In the genomic region with DNA sequence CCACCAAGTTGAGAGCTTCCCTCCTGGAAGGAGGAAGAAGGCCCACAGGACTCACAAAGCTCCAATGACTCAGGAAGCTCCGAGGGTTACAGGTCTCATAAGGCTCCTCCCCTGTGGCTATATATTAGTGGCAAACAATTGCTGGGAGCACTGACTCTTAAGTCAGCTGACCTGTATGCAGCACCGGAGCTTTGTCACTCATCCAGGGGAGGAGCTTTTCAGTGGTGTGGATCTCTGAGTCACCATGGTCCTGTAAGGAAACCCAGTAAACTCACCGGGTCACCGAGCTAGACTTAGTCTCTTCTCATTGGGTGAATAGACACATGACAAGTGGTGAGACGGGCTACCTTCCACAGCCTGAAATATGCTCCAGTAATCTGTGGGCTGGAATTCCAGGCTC, we compare ENCODE assay signal across 20 mouse cellular contexts. TPM values are rescaled to one million over a fixed set of nuclear protein-coding genes. Genes with fewer than 3 reads are reported as not detected.
DNase-seq lines count a peak whose midpoint lies in the region; ATAC-seq lines count a peak whose summit lies in the region.
"Had no signal": no experiment of that assay in that cellular context is flagged by ENCODE, and none has a peak within 500 bp of the region (broad histone marks: within the 10 kb centered on the region; RNA-seq: fewer than 3 reads in every experiment).

No protein-coding gene starts in this region.

- no peaks in the 10 kb centered on the region for H3K27me3 ChIP-seq in intestine, embryonic 16.5 days (replicated peaks; ENCODE audit: control insufficient read depth, insufficient read depth, low read length)
- H3K27me3 ChIP-seq in kidney, embryonic 16.5 days (ENCODE audit: insufficient read depth, low read length) = no peaks in the 10 kb centered on the region
- H3K27me3 ChIP-seq: embryonic facial prominence, embryonic 15.5 days; forebrain, embryonic 13.5 days; liver, embryonic 13.5 days; lung, embryonic 15.5 days; midbrain, embryonic 13.5 days; neural tube, embryonic 15.5 days had no signal

- WGBS in intestine, embryonic 16.5 days = 59% methylated on average over 5 of the region's 5 CpGs
- WGBS in kidney, embryonic 16.5 days = 55% methylated on average over 5 of the region's 5 CpGs

- peak; percentile 92 for ATAC-seq in intestine, embryonic 16.5 days
- ATAC-seq in kidney, embryonic 16.5 days (ENCODE audit: low FRiP score, low TSS enrichment) = no peak
- ATAC-seq: forebrain, embryonic 13.5 days; midbrain, embryonic 13.5 days had no signal

- H3K4me3 ChIP-seq in intestine, embryonic 16.5 days (ENCODE audit: low read length) = no peak overlapping the region
- no peak overlapping the region for H3K4me3 ChIP-seq in kidney, embryonic 16.5 days (ENCODE audit: low read length)
- H3K4me3 ChIP-seq: embryonic facial prominence, embryonic 15.5 days; forebrain, embryonic 13.5 days; limb, embryonic 12.5 days; liver, embryonic 13.5 days; lung, embryonic 15.5 days; midbrain, embryonic 13.5 days; myocyte; neural tube, embryonic 15.5 days had no signal

- H3K9me3 ChIP-seq in intestine, embryonic 16.5 days (ENCODE audit: control insufficient read depth, low read length) = no peaks in the 10 kb centered on the region
- no peaks in the 10 kb centered on the region for H3K9me3 ChIP-seq in kidney, embryonic 16.5 days (ENCODE audit: low read length)
- H3K9me3 ChIP-seq: embryonic facial prominence, embryonic 15.5 days; forebrain, embryonic 13.5 days; limb, embryonic 12.5 days; liver, embryonic 13.5 days; lung, embryonic 15.5 days; midbrain, embryonic 13.5 days; neural tube, embryonic 15.5 days had no signal

- peak; percentile 16 to 75 for DNase-seq in adrenal gland, adult (ENCODE audit: inconsistent age in 2 of 2, low spot score in 1 of 2)
- no peak for DNase-seq in adrenal gland, postnatal 10 days
- DNase-seq in urinary bladder, postnatal 14 days (ENCODE audit: low spot score) = peak; percentile 6
- DNase-seq in urinary bladder, postnatal 10 days (ENCODE audit: low spot score) = no peak
- no peak for DNase-seq in layer of hippocampus, adult 8-10 months (ENCODE audit: low spot score in 2 of 2)
- no peak for DNase-seq in ovary, postnatal 36 days (ENCODE audit: low spot score)
- DNase-seq: cerebellum, adult 8-10 months; gastrocnemius, postnatal 25 days; kidney, adult 8-10 months; liver, embryonic 13.5 days had no signal

- H3K4me2 ChIP-seq in intestine, embryonic 16.5 days (ENCODE audit: low read depth, low read length) = no peak overlapping the region
- H3K4me2 ChIP-seq in kidney, embryonic 16.5 days (replicated peaks; ENCODE audit: low read depth, low read length) = no peak overlapping the region
- H3K4me2 ChIP-seq: embryonic facial prominence, embryonic 15.5 days; forebrain, embryonic 13.5 days; hindbrain, embryonic 14.5 days; limb, embryonic 12.5 days; liver, embryonic 13.5 days; lung, embryonic 15.5 days; midbrain, embryonic 13.5 days; neural tube, embryonic 15.5 days had no signal

- H3K27ac ChIP-seq in intestine, embryonic 16.5 days (ENCODE audit: low read length) = no peak overlapping the region
- H3K27ac ChIP-seq in kidney, embryonic 16.5 days (ENCODE audit: low read length) = no peak overlapping the region
- H3K27ac ChIP-seq: embryonic facial prominence, embryonic 15.5 days; forebrain, embryonic 13.5 days; hindbrain, embryonic 14.5 days; limb, embryonic 12.5 days; liver, embryonic 13.5 days; lung, embryonic 15.5 days; midbrain, embryonic 13.5 days; neural tube, embryonic 15.5 days had no signal

- H3K9ac ChIP-seq in intestine, embryonic 16.5 days (ENCODE audit: low read depth, low read length) = no peak overlapping the region
- no peak overlapping the region for H3K9ac ChIP-seq in kidney, embryonic 16.5 days (replicated peaks; ENCODE audit: low read length)
- H3K9ac ChIP-seq: embryonic facial prominence, embryonic 15.5 days; forebrain, embryonic 13.5 days; hindbrain, embryonic 14.5 days; limb, embryonic 12.5 days; liver, embryonic 13.5 days; lung, embryonic 15.5 days; midbrain, embryonic 13.5 days; neural tube, embryonic 15.5 days had no signal

- H3K4me1 ChIP-seq in intestine, embryonic 16.5 days (ENCODE audit: control insufficient read depth, insufficient read depth, low read length) = no peaks in the 10 kb centered on the region
- no peaks in the 10 kb centered on the region for H3K4me1 ChIP-seq in kidney, embryonic 16.5 days (ENCODE audit: insufficient read depth, low read length)
- H3K4me1 ChIP-seq: embryonic facial prominence, embryonic 15.5 days; forebrain, embryonic 13.5 days; limb, embryonic 12.5 days; liver, embryonic 13.5 days; lung, embryonic 15.5 days; midbrain, embryonic 13.5 days; neural tube, embryonic 15.5 days had no signal

- H3K36me3 ChIP-seq in intestine, embryonic 16.5 days (ENCODE audit: control insufficient read depth, insufficient read depth, low read length) = no peaks in the 10 kb centered on the region
- no peaks in the 10 kb centered on the region for H3K36me3 ChIP-seq in kidney, embryonic 16.5 days (ENCODE audit: insufficient read depth, low read length)
- H3K36me3 ChIP-seq: embryonic facial prominence, embryonic 15.5 days; limb, embryonic 12.5 days; liver, embryonic 13.5 days; lung, embryonic 15.5 days; midbrain, embryonic 13.5 days; neural tube, embryonic 15.5 days had no signal

RNA-seq across cellular contexts. Expression of a gene that starts 29.0 kb away (rescaled TPM):
- total RNA-seq in adrenal gland, postnatal 10 days (2021) = 10 to 100 TPM; 45.5 to 60.2 TPM
- 15.4 and 15.9 TPM in 2 replicates for polyA plus RNA-seq in intestine, embryonic 16.5 days (2015; fragmentation: Nextera tagmentation; extraction: Ambion mirVana)
- 17.8 and 20.8 TPM in 2 replicates for polyA plus RNA-seq in kidney, embryonic 16.5 days (2015; fragmentation: Nextera tagmentation; extraction: Ambion mirVana)
- total RNA-seq in layer of hippocampus, adult 8-10 months (2022) = 10 to 100 TPM; 58.7 to 71.1 (median 63.8) TPM

RNA-seq across cellular contexts. Expression of a gene that starts 42.6 kb away (rescaled TPM):
- 1 to 10 TPM; 7.9 to 10.0 TPM for total RNA-seq in adrenal gland, postnatal 10 days (2021)
- 30.3 and 37.3 TPM in 2 replicates for polyA plus RNA-seq in intestine, embryonic 16.5 days (2015; fragmentation: Nextera tagmentation; extraction: Ambion mirVana)
- 7.4 and 8.0 TPM in 2 replicates for polyA plus RNA-seq in kidney, embryonic 16.5 days (2015; fragmentation: Nextera tagmentation; extraction: Ambion mirVana)
- total RNA-seq in layer of hippocampus, adult 8-10 months (2022) = 10 to 100 TPM; 37.0 to 42.0 (median 40.7) TPM

Comparison
In these comparisons a context has a peak if more than half of its experiments do, and no peak if none do; other contexts are left out.
1. DNase-seq: peak in adrenal gland, adult (2 of 2) and urinary bladder, postnatal 14 days (single experiment); none in adrenal gland, postnatal 10 days (single experiment), urinary bladder, postnatal 10 days (single experiment), layer of hippocampus, adult 8-10 months (0 of 2) and ovary, postnatal 36 days (single experiment).